Mouse (Mus musculus) layer of hippocampus, postnatal 25 days (tissue): ENCODE results near the gene Pik3r4. TPM values are rescaled to one million over a fixed set of nuclear protein-coding genes. Genes with fewer than 3 reads are reported as not detected.
"Not testable (repeated sequence)": the region's sequence is repeated elsewhere in the genome, so short reads cannot be mapped to it uniquely, and the experiment has no call there.

ENCODE experiments used
- DNase-seq, 2 experiments: peaks; one replicate each; pipeline ENCODE4 v3.0.0; 2022; ENCODE audit warnings: mixed read lengths in 2 of 2, low spot score in 1 of 2; ENCODE audit errors: extremely low spot score in 1 of 2
- total RNA-seq, 2 experiments: library from RNA; stranded (reverse); gene quantifications; 2 replicates each; pipeline ENCODE4 v1.2.3; 2021

The Pik3r4 gene
- 10 to 100 TPM; 40.1 to 45.8 TPM for total RNA-seq

DNA sequence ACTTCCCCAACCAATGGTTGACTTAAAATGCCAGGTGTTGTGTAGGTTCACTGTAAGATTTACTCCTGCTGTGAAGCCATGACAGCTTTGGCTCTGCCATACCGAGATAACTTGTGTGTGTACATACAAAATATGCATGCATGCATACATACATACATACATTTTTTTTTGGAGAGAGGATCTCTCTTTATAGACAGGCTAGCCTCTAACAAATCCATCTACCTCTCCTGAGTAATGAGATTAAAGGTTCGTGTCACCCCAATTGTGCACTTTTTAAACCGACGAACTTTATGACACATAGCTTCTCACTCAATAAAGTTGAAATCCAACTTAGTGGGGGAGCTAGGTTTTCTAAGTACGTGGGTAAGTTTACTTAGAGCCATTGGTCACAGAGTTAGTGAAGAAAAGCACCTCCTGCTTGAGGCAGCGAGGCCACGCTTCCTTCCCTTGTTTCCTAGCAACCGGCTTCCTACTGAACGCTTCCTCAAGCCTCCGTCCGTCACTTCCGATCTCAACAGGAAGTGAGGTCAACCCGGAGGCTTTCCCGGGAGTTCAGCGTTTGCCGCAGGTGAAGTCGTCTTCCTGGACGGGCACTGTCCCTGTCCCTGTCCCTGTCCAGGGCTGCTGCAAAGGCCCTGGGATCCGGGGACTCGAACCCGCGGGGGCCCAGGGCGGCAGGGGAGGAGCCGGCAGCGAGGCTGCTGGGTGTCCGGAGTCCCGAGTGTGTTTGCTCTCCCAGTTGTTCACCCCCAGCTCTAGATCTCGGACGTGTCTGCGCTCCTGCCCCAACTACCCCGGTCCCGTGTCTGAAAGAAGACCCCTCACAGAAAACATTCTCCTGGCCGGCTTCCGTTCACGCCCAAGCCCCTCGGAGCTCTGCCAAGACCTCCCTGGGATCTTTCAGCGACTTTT, at the start of gene Pik3r4:
Gene Pik3r4 (plus strand): TSS at position 519 of the 912 bp plus-strand sequence.
- peak; percentile 63 to 65 for DNase-seq

GRCm38 (mm10) chr9:105598906-105599305, 43.9 kb upstream of the Pik3r4 start:
- no peak for DNase-seq

- peak; percentile 20 to 34 for DNase-seq
These were observed 30.6 kb upstream of the Pik3r4 start for GRCm38 (mm10) chr9:105611980-105612771.

GRCm38 (mm10) chr9:105612919-105613318, 29.9 kb upstream of the Pik3r4 start:
- DNase-seq = peak in 1 of 2 experiments; percentile 16

DNA sequence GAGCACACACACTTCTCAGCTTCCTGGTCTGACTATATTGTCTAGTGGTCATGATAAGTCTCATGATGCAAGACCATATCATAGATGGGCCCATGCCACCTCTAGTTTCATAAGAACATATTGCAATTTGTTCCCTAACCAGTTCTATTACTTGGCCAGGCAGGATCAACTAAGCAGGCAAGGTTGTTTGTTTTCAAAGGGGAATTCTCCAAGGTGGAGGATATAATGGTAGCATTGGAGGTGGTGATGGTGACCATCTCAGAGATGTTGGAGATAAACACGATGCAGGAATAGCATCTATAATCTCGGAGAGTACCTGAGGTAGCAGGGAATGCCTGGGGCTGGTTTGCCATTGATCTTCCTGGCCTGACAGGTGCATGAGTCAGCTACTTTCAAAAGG, 26.8 kb upstream of the Pik3r4 start:
- DNase-seq = no peak

DNA sequence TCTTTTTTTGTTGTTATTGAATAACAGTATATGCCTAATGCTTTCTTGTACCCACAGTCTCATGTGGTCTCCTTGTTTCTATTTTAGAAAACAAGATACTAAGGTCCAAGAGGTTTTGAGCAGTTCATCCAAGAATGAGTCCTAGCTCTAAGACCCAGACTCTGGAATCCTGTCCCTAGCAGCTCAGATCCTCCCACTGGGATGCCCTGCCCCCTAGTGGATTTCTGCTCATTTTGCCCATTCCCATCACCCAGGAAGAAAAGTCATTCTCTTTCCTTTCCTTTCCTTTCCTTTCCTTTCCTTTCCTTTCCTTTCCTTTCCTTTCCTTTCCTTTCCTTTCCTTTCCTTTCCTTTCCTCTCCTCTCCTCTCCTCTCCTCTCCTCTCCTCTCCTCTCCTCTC, 25.5 kb upstream of the Pik3r4 start:
- DNase-seq = peak; percentile 48 to 75

GRCm38 (mm10) chr9:105633961-105634360, 8.8 kb upstream of the Pik3r4 start:
- no peak for DNase-seq

DNA sequence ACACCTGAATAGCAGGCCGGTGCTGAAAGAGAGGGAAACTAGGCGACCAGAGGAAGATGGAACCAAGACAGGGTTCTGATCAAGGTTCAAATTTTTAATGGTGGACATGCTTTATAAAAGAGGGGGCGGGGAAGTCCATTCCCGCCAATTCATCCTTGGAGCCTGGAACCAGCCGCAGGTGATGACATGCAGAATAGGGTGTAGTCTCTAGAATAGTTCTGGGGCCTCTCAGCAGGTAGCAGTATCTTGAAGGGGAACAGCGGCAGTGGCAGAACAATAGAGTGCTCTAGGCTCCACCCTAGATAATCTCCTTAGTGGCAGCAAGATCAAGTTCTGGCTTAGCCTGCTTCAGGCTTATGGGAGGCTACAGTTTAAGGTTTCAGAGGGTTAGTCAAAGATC, 1.4 kb upstream of the Pik3r4 start:
- DNase-seq = not testable (repeated sequence)

DNA sequence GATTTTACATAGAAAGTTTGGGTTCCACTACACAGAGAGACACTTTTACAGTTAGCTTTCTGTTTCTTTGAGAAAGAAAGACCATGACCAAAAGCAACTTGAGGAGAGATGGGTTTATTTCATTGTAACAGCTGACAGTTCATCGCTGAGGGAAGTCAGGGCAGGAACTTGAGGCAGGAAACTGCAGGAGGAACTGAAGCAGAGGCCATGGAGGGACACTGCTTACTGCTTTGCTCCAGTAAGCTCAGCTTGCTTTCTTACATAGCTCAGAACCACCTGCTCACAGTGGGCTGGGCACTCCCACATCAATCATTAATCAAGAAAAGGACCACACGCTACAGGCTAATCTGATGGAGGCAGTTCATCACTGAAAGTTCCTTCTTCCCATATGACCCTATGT, 13.4 kb downstream of the Pik3r4 start:
- no peak for DNase-seq

GRCm38 (mm10) chr9:105658216-105658615, 15.4 kb downstream of the Pik3r4 start:
- DNase-seq = no peak

DNA sequence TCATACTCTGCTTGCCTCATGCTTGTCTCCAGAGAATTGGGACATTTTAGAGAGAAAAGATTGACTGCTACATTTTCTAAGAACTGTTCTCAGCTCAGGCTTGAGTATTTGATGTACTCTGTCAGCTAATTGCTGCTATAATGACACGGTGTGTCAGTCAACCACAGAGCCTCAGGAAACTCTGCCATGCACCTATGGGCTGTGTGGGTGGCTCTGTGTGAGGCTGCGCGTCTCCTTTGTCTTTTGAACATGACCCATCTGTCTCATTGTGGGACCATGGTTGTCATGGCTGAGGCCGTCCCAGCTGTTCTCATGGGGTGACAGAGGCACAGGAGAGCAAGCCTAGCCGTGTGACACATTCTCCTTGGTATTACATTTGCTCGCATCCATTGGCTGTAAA, 17.1 kb downstream of the Pik3r4 start:
- DNase-seq = no peak

GRCm38 (mm10) chr9:105665269-105665668, 22.5 kb downstream of the Pik3r4 start:
- no peak for DNase-seq

DNA sequence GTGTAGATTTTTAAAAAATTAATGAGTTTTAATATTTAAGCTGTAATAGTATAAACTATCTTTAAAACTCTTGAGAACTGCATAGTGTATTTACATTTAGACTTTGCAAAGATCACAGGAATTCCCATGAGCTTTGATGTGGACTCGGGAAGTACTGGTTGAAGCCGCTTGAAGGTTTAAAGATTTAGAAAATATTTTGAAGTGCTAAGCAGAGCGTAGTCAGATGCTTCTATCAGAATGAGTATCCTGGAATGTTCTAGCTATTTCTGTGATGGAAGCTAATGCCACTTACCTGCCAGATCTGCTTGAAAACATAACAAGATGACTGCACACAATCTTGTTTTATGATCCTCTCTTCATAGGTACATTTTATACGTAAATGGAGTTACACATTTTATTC, 28.1 kb downstream of the Pik3r4 start:
- DNase-seq = no peak

DNA sequence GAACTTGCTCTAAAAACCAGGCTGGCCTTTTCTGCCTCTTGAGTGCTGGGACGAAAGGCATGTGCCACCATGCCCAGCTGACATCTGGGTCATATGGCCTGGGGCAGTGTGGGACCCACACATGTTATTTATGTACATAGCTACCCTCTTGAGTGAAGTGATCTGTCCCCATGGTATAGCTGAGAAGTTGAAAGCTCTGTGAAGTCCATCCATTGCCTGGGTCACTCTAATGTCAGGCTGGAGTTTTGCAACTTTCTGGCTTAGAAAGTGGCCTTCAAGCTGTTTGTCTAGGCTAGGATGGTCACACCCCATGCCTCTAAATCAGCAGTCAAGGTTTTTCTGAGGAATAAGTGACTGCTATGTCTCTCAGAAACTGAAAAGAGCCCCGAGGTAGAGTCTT, 29.3 kb downstream of the Pik3r4 start:
- no peak for DNase-seq

DNA sequence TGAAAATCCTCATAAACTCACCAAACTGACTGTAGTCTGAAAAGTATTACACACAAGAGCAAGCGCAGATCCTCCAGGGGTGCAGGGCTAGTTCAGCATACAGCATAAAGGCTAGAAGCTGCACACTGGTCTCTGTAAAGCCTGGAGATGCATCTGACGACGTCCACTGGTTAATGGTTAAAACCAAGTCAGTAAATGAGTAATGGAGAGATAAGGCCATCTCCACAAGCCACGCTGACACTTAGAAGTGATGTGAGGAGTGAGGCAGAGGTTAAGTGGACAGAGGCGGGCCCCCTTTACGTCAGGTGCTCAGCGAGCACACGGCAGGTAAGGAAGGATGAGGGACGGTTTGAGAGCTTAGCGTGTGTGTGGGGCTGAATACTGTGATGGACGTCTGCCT, 33.2 kb downstream of the Pik3r4 start:
- no peak for DNase-seq

GRCm38 (mm10) chr9:105681386-105681785, 38.6 kb downstream of the Pik3r4 start:
- no peak for DNase-seq

DNA sequence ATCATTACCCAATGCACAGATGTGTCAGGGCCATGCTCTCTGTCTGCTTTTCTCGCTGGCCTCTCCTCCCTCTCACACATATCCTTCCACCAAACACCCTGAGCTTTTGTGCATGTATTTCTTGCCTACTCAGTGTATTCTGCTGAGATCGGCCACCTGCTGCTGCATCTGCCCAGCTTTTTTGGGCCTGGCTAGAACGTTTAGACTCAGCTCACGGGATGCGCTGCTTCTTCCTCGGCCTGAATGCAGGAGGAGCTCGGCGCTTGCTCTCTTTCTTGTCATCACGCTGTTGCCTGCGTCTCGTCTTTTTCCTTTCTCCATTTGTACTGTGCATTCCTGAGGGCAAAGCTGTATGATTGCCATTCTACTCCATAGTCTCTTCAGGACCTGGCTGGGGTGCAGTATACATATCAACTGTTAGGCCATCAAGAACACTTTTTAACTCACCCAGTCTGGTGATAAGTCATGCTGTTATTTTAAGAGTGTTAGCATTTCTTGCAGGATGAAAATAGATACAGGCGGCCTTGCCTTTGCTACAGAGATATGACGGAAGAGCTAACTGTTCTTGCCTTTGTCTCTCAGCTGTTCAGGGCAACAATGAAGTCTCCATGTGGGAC, 41.9 kb downstream of the Pik3r4 start:
- DNase-seq = peak in 1 of 2 experiments; percentile 40

DNA sequence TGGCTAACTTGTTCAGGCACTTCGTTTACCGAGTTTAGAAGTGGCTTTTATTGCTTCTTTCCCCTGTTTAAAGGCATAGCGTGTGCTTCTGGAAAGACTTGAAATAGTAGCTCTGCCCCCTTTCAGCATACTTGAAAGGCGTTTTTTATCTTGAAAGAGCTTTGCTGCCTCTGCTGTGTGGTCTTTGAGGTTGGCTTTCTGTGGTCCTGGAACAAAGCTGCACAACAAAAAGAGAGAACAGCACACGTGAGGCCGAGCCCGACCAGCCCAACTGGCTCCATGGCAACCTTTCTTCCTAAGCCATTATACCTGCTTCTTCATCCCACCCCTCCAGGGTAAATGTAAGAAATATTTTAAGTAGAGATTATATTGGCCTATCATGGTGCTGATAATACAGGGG, 46.7 kb downstream of the Pik3r4 start:
- DNase-seq = no peak

DNA sequence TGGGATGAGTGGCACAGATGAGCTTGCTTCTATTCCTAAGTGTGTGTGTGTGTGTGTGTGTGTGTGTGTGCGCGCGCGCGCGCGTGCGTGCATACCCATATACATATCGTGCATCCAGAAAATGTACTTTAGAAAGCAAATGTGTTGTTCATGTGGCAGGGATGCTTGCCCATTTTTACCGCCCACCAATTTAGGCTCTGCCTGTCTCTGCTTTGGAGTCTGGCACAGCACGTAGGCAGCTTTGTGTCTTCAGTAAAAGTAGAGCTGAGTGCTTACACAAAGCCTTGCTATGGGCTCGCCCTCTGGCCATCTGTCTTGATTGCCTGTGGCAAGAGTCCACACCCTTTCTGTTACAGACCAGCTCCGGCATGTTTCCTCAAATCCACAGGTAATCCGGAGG, 49.7 kb downstream of the Pik3r4 start:
- DNase-seq = peak; percentile 41 to 54

GRCm38 (mm10) chr9:105693056-105693455, 50.3 kb downstream of the Pik3r4 start:
- no peak for DNase-seq

DNA sequence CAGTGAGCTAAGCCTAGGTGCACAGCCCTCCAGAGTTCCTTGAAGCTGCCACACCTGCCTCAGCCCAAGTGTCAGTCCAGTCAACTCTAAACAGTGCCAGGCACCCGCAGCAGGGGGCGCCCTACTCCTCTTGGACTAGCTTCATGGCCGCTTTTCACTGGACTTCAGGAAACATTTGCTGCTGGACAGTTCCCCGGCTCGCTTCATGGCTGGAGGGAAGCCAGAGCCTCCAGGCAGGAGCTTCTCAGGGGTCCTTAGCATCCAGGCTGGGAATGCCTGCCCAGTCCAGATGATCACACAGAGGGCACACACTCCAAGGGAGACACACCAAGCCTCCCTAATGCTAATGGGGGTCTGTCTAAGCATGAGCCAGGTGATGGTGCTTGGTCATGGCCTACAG, 51.1 kb downstream of the Pik3r4 start:
- DNase-seq = peak; percentile 60 to 80
